ENCODE assay signal across 10 mouse cellular contexts in genomic region chr12:31947476-31947875, GRCm38 (mm10). TPM values are rescaled to one million over a fixed set of nuclear protein-coding genes. Genes with fewer than 3 reads are reported as not detected.
A peak's percentile ranks its signal among the peaks of the same experiment; 100 is the strongest.
DNase-seq lines count a peak whose midpoint lies in the region; ATAC-seq and TF ChIP-seq lines count a peak whose summit lies in the region.
"Had no signal": no experiment of that assay in that cellular context is flagged by ENCODE, and none has a peak within 500 bp of the region (broad histone marks: within the 10 kb centered on the region; RNA-seq: fewer than 3 reads in every experiment).

No protein-coding gene starts in this region.

- H3K9ac ChIP-seq in heart, postnatal 0 days (replicated peaks; ENCODE audit: low read depth, low read length) = no peak overlapping the region
- H3K9ac ChIP-seq: midbrain, embryonic 12.5 days; stomach, embryonic 15.5 days had no signal

- H3K4me1 ChIP-seq in heart, postnatal 0 days (ENCODE audit: control insufficient read depth, insufficient read depth) = peaks cover 14% of the 10 kb centered on the region
- H3K4me1 ChIP-seq: midbrain, embryonic 12.5 days; stomach, embryonic 15.5 days had no signal

- 0 out of 2 replicates have a peak, but pooled peaks have one; percentile 12 for TF ChIP-seq CTCF in heart, postnatal 0 days (IDR thresholded peaks at IDR 0.05; ENCODE audit: low read depth)

- no peak for ATAC-seq in heart, postnatal 0 days (ENCODE audit: insufficient read depth, low read depth)

- intact Hi-C loops in heart, postnatal 14 days (cut with DNase I) = no loop called here

- no peak for DNase-seq in heart, postnatal 0 days (ENCODE audit: low spot score)
- DNase-seq in heart, postnatal 14 days = no peak
- DNase-seq in retina, postnatal 1 day = peak; percentile 29
- no peak for DNase-seq in retina, embryonic 14.5 days (ENCODE audit: low spot score)
- DNase-seq in induced T-regulatory cell, adult 2 months (ENCODE audit: low read depth) = peak; percentile 77
- DNase-seq in thymus, postnatal 36 days = peak; percentile 29 to 39
- DNase-seq in testis, postnatal 10 days (ENCODE audit: low spot score) = no peak
- DNase-seq in adrenal gland, postnatal 25 days = no peak

- peaks cover 9% of the 10 kb centered on the region for H3K36me3 ChIP-seq in heart, postnatal 0 days (replicated peaks; ENCODE audit: control insufficient read depth, insufficient read depth, low read length)

- 93% methylated on average over 5 of the region's 5 CpGs for WGBS in heart, postnatal 0 days

- no peaks in the 10 kb centered on the region for H3K9me3 ChIP-seq in heart, postnatal 0 days (replicated peaks; ENCODE audit: control insufficient read depth, low read length)
- H3K9me3 ChIP-seq: midbrain, embryonic 12.5 days; stomach, embryonic 15.5 days had no signal

- H3K4me3 ChIP-seq in heart, postnatal 0 days (ENCODE audit: low read depth, low read length) = no peak overlapping the region
- H3K4me3 ChIP-seq: stomach, embryonic 15.5 days had no signal

- no peak for TF ChIP-seq EP300 in heart, postnatal 0 days (IDR thresholded peaks at IDR 0.05; ENCODE audit: low read depth)

- no peaks in the 10 kb centered on the region for H3K27me3 ChIP-seq in heart, postnatal 0 days (ENCODE audit: control insufficient read depth, insufficient read depth, low read length)
- H3K27me3 ChIP-seq: midbrain, embryonic 12.5 days; stomach, embryonic 15.5 days had no signal

- no peak overlapping the region for H3K4me2 ChIP-seq in heart, postnatal 0 days (ENCODE audit: low read depth, low read length)
- H3K4me2 ChIP-seq: stomach, embryonic 15.5 days had no signal

- H3K27ac ChIP-seq in heart, postnatal 0 days (ENCODE audit: low read depth) = no peak overlapping the region
- H3K27ac ChIP-seq: midbrain, embryonic 12.5 days; stomach, embryonic 15.5 days had no signal

RNA-seq across cellular contexts. Expression of gene Hbp1, which starts 2.9 kb away (rescaled TPM):
- 153 and 187 TPM in 2 replicates for total RNA-seq in heart, postnatal 0 days (2014; rRNA removed; ENCODE audit: low replicate concordance)
- 97.9 and 127 TPM in 2 replicates for polyA plus RNA-seq in heart, postnatal 0 days (2015; fragmentation: Nextera tagmentation; extraction: Ambion mirVana)
- total RNA-seq in heart, postnatal 14 days (2021) = 10 to 100 TPM; 83.7 to 87.2 TPM
- 121 and 130 TPM in 2 replicates for total RNA-seq in adrenal gland, postnatal 25 days (2021)

Comparison
In these comparisons a context has a peak if more than half of its experiments do, and no peak if none do; other contexts are left out.
1. DNase-seq: peak in retina, postnatal 1 day (single experiment), induced T-regulatory cell, adult 2 months (single experiment) and thymus, postnatal 36 days (2 of 2); none in heart, postnatal 0 days (single experiment), heart, postnatal 14 days (0 of 2), retina, embryonic 14.5 days (single experiment), testis, postnatal 10 days (single experiment) and adrenal gland, postnatal 25 days (single experiment).